Mouse (Mus musculus) midbrain, embryonic 12.5 days (tissue): ENCODE results near the gene Adam11. TPM values are rescaled to one million over a fixed set of nuclear protein-coding genes. Genes with fewer than 3 reads are reported as not detected.

ENCODE experiments used
- ATAC-seq: fragments of 200-750 bp; cut with Nextera tagmentation; 2 replicates; pipeline ENCODE4 v1.8.0; 2017; ENCODE audit warnings: low read depth, moderate TSS enrichment, moderate library complexity; ENCODE audit not compliant: low FRiP score
- H3K27ac ChIP-seq: fragments of 300-500 bp; sonication (generic); replicated peaks from 2 replicates; pipeline ENCODE4 v1.5.1; 2016; ENCODE audit warnings: mild to moderate bottlenecking
- H3K27me3 ChIP-seq: fragments of 300-500 bp; sonication (generic); 2 replicates; pipeline ENCODE4 v1.6.1; 2016; ENCODE audit warnings: mild to moderate bottlenecking
- H3K36me3 ChIP-seq: fragments of 300-500 bp; sonication (generic); 2 replicates; pipeline ENCODE4 v1.6.1; 2016
- H3K4me1 ChIP-seq: fragments of 300-500 bp; sonication (generic); 2 replicates; pipeline ENCODE4 v1.6.1; 2016
- H3K4me2 ChIP-seq: fragments of 300-500 bp; sonication (generic); replicated peaks from 2 replicates; pipeline ENCODE4 v1.6.1; 2016; ENCODE audit warnings: mild to moderate bottlenecking, moderate library complexity
- H3K4me3 ChIP-seq: fragments of 300-500 bp; sonication (generic); 2 replicates; pipeline ENCODE4 v1.5.1; 2016; ENCODE audit warnings: mild to moderate bottlenecking
- H3K9ac ChIP-seq: fragments of 300-500 bp; sonication (generic); replicated peaks from 2 replicates; pipeline ENCODE4 v1.6.1; 2016; ENCODE audit warnings: mild to moderate bottlenecking, moderate library complexity
- H3K9me3 ChIP-seq: fragments of 300-500 bp; sonication (generic); 2 replicates; pipeline ENCODE4 v1.6.1; 2016; ENCODE audit warnings: mild to moderate bottlenecking
- WGBS: fragments of 180-500 bp; shearing (Covaris S2); methylation state at CpG from one replicate; pipeline ENCODE4 v1.1.7; 2016; 5-methylcytosine and 5-hydroxymethylcytosine counted together
- polyA plus RNA-seq: library from polyadenylated mRNA; unstranded; fragments of >200 nt; fragmentation: Nextera tagmentation; extraction: Ambion mirVana; gene quantifications from 2 replicates; pipeline ENCODE4 v1.2.1, GENCODE M21; 2016

Adam11 gene
- polyA plus RNA-seq, 1 experiment from 2014 or later: 28.8 TPM

DNA sequence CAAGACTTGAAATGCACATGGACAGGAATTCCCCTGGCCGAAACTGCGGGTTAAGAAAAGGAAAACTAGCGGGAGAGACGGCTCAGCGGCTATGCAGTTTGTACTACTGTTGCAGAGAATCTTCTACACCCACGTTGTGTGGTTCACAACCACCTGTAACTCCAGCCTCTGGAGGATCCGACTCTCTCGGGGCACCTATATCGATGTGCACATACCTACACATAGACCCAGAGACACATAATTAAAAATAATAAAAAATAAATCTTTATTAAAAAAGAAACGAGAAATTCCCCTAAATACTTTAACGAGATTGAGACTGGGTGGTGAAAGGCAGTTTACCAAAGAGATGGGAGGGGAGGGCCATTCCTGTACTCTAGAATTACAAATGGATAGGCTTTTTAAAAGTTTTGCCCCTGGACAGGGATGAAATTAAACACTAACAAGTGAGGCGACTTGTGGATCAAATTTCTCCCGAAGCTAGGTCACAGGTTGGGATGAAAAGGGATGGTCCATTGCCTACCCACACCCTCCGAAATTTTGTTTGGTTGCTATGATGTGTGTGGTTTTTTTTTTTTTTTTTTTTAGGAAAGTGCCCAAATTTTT, 58.6 kb downstream of the Adam11 start:
- peaks cover 14% of the 10 kb centered on the region for H3K27me3 ChIP-seq
- H3K4me3 ChIP-seq: peak overlapping the region; percentile 95
- H3K36me3 ChIP-seq: no peaks in the 10 kb centered on the region
- H3K4me2 ChIP-seq: peak overlapping the region; percentile 64
- ATAC-seq: no peak
- H3K27ac ChIP-seq: peak overlapping the region; percentile 94; the same call in 1 of the 2 replicates
- H3K9me3 ChIP-seq: no peaks in the 10 kb centered on the region
- H3K4me1 ChIP-seq: peaks cover 28% of the 10 kb centered on the region
- no peak overlapping the region for H3K9ac ChIP-seq
- 7% methylated on average over 14 of the region's 14 CpGs for WGBS

DNA sequence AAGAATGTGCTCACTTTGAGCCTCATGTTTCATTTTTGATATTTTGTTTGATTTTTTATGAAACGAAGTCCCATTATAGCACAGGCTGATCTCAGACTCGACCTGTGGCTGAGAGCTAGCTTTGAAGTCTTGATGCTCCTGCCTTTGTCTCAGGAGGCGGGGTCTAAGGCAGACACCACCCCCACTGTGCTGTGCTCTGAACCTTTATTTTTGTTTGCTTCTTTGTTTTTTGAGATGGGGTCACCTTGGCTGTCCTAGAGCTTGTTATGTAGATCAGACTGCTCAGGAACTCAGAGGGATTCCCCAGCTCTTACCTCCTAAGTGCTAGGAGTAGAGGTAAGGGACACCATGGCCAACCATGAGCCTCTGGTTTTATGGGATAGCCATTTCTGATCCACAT, 59.2 kb downstream of the Adam11 start:
- peaks cover 14% of the 10 kb centered on the region for H3K27me3 ChIP-seq
- WGBS: 3% methylated on average over 3 of the region's 3 CpGs
- H3K4me2 ChIP-seq: no peak overlapping the region
- no peak for ATAC-seq
- no peak overlapping the region for H3K4me3 ChIP-seq
- H3K27ac ChIP-seq: no peak overlapping the region
- peaks cover 25% of the 10 kb centered on the region for H3K4me1 ChIP-seq
- no peaks in the 10 kb centered on the region for H3K9me3 ChIP-seq
- H3K36me3 ChIP-seq: no peaks in the 10 kb centered on the region
- no peak overlapping the region for H3K9ac ChIP-seq

- no peaks in the 10 kb centered on the region for H3K36me3 ChIP-seq
- H3K27ac ChIP-seq: no peak overlapping the region
- 63% methylated on average over 6 of the region's 6 CpGs for WGBS
- no peak overlapping the region for H3K4me3 ChIP-seq
- peaks cover 19% of the 10 kb centered on the region for H3K4me1 ChIP-seq
- ATAC-seq: no peak
- H3K9me3 ChIP-seq: no peaks in the 10 kb centered on the region
- no peak overlapping the region for H3K4me2 ChIP-seq
- H3K9ac ChIP-seq: no peak overlapping the region
- H3K27me3 ChIP-seq: peaks cover 14% of the 10 kb centered on the region
Observed at GRCm38 (mm10) chr11:102821231-102821630, 60.0 kb downstream of the Adam11 start.

DNA sequence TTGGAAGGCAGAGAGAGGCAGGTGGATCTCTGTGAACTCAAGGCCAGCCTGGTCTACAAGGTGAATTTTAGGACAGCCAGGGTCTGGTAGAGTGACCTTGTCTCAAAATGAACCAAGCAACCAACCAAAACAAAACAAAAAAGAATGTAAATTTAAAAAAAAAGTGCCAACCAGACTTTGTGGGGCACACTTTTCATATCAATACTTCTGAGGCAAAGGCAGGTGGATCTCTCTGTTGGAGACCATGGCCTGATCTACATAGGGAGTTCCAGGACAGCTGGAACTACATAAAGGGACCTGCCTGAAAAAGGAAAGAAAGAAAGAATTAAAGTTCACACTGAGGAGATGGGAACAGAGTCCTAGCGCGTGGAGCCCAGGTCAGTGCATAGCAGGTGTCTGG, 65.2 kb downstream of the Adam11 start:
- Histone ChIP-seq H3K27ac (no peak overlapping the region), H3K27me3 (0 out of 2 replicates have a peak, but pooled peaks cover 8% of the 10 kb centered on the region), H3K9ac (no peak overlapping the region), H3K4me1 (no peaks in the 10 kb centered on the region), H3K4me2 (no peak overlapping the region), H3K9me3 (no peaks in the 10 kb centered on the region), H3K36me3 (no peaks in the 10 kb centered on the region), H3K4me3 (no peak overlapping the region)
- 68% methylated on average over 2 of the region's 2 CpGs for WGBS
- ATAC-seq: no peak

DNA sequence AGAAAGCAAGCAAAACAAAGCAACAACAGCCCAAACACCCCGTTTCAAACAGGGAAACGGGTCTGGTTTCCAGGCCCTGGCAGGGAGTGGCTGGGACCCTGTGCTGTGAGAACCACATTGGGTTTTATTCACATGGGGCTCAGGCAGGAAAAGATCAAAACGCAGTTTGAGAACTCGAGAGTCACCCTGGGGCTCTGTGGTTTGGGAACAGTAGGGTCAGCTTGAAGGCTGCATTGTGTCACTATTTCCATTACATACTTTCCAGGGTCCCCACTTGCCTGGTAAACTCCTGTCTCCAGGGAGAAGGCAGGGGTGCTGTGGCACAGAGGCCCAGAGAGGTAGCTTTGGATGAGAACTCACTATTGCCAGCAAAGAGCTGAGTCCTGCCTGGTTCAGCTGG, 65.9 kb downstream of the Adam11 start:
- 59% methylated on average over 4 of the region's 4 CpGs for WGBS
- H3K27ac ChIP-seq: no peak overlapping the region
- H3K27me3 ChIP-seq: 0 out of 2 replicates have a peak, but pooled peaks cover 6% of the 10 kb centered on the region
- H3K9ac ChIP-seq: no peak overlapping the region
- H3K4me1 ChIP-seq: no peaks in the 10 kb centered on the region
- H3K4me2 ChIP-seq: no peak overlapping the region
- H3K4me3 ChIP-seq: no peak overlapping the region
- ATAC-seq: no peak
- H3K9me3 ChIP-seq: no peaks in the 10 kb centered on the region
- no peaks in the 10 kb centered on the region for H3K36me3 ChIP-seq

Other genes with a start within 250 kb of the Adam11 start
- gene Gpatch8, start 205.0 kb upstream of the Adam11 start, polyA plus RNA-seq: 72.0 and 78.5 TPM in 2 replicates
- 8.3 and 10.5 TPM in 2 replicates for gene Gm11627, start 182.0 kb upstream of the Adam11 start, polyA plus RNA-seq
- gene Fzd2, start 157.0 kb upstream of the Adam11 start, polyA plus RNA-seq: 34.7 and 37.9 TPM in 2 replicates
- 0.31 and 0.47 TPM in 2 replicates for gene Meioc, start 97.7 kb upstream of the Adam11 start, polyA plus RNA-seq
- gene Ccdc43, start 63.7 kb upstream of the Adam11 start, polyA plus RNA-seq: 47.9 and 56.3 TPM in 2 replicates
- 79.0 and 87.1 TPM in 2 replicates for gene Gjc1, start 58.3 kb downstream of the Adam11 start, polyA plus RNA-seq
- not detected in 2 replicates for gene Higd1b, start 74.4 kb downstream of the Adam11 start, polyA plus RNA-seq
- gene Eftud2, start 119.5 kb downstream of the Adam11 start, polyA plus RNA-seq: 238 and 242 TPM in 2 replicates
- 1.8 and 2.3 TPM in 2 replicates for gene Ccdc103, start 119.8 kb downstream of the Adam11 start, polyA plus RNA-seq
- gene Fam187a, start 123.7 kb downstream of the Adam11 start, polyA plus RNA-seq: not detected in 2 replicates
- not detected in 2 replicates for gene Gfap, start 139.5 kb downstream of the Adam11 start, polyA plus RNA-seq
- 9.1 and 9.7 TPM in 2 replicates for gene Kif18b, start 163.7 kb downstream of the Adam11 start, polyA plus RNA-seq
- 12.7 and 15.3 TPM in 2 replicates for gene C1ql1, start 185.2 kb downstream of the Adam11 start, polyA plus RNA-seq